Comparison of ENCODE assay signal across 8 mouse cellular contexts in genomic region chr4:123663688-123663965, GRCm38 (mm10). TPM values are rescaled to one million over a fixed set of nuclear protein-coding genes. Genes with fewer than 3 reads are reported as not detected.
DNase-seq lines count a peak whose midpoint lies in the region; ATAC-seq and TF ChIP-seq lines count a peak whose summit lies in the region.

No protein-coding gene starts in this region.

- no peaks in the 10 kb centered on the region for H3K36me3 ChIP-seq in heart, embryonic 12.5 days
- no peaks in the 10 kb centered on the region for H3K36me3 ChIP-seq in liver, adult 2 months (ENCODE audit: control insufficient read depth, insufficient read depth, low read length)
- no peaks in the 10 kb centered on the region for H3K36me3 ChIP-seq in neural tube, embryonic 13.5 days

- H3K27ac ChIP-seq in heart, embryonic 12.5 days (ENCODE audit: poor library complexity, severe bottlenecking) = peak overlapping the region; percentile 99
- H3K27ac ChIP-seq in liver, adult 2 months (replicated peaks; ENCODE audit: insufficient read depth, low read depth, low read length) = peak overlapping the region; percentile 36
- peak overlapping the region; percentile 99 for H3K27ac ChIP-seq in neural tube, embryonic 13.5 days (replicated peaks)

- no peak for TF ChIP-seq POLR2A in liver, adult 2 months (IDR thresholded peaks at IDR 0.05; ENCODE audit: extremely low read depth, insufficient read depth, low read length)

- WGBS in heart, embryonic 12.5 days = under 1% methylated on average over 12 of the region's 12 CpGs
- WGBS in liver, adult 2 months = 2% methylated on average over 12 of the region's 12 CpGs
- under 1% methylated on average over 12 of the region's 12 CpGs for WGBS in neural tube, embryonic 13.5 days

- peak overlapping the region; percentile 96 for H3K9ac ChIP-seq in heart, embryonic 12.5 days
- peak overlapping the region; percentile 100 for H3K9ac ChIP-seq in liver, adult 2 months (ENCODE audit: low read depth, low read length)
- peak overlapping the region; percentile 99 for H3K9ac ChIP-seq in neural tube, embryonic 13.5 days

- no peak for TF ChIP-seq CTCF in liver, adult 2 months (IDR thresholded peaks at IDR 0.05; ENCODE audit: low read depth, low read length)

- peaks cover 41% of the 10 kb centered on the region for H3K4me1 ChIP-seq in heart, embryonic 12.5 days (replicated peaks)
- H3K4me1 ChIP-seq in liver, adult 2 months (ENCODE audit: control insufficient read depth, insufficient read depth, low read length) = peaks cover 10% of the 10 kb centered on the region
- peaks cover 59% of the 10 kb centered on the region for H3K4me1 ChIP-seq in neural tube, embryonic 13.5 days (replicated peaks)

- intact Hi-C loops in heart, postnatal 25 days (cut with DNase I) = loop anchor here (1.0 to 10.0 kb wide), 2 partner anchors 30 to 199 kb away; no protein-coding TSS in a partner anchor
- intact Hi-C loops in heart, postnatal 36 days (cut with DNase I) = loop anchor here (5.0 kb wide), 1 partner anchor 251 kb away; no protein-coding TSS in a partner anchor

- H3K9me3 ChIP-seq in heart, embryonic 12.5 days (replicated peaks) = no peaks in the 10 kb centered on the region
- H3K9me3 ChIP-seq in neural tube, embryonic 13.5 days = no peaks in the 10 kb centered on the region

- peak overlapping the region; percentile 96 for H3K4me2 ChIP-seq in heart, embryonic 12.5 days
- peak overlapping the region; percentile 87 for H3K4me2 ChIP-seq in neural tube, embryonic 13.5 days

- H3K27me3 ChIP-seq in heart, embryonic 12.5 days (replicated peaks) = no peaks in the 10 kb centered on the region
- no peaks in the 10 kb centered on the region for H3K27me3 ChIP-seq in liver, adult 2 months (ENCODE audit: control insufficient read depth, insufficient read depth, low read length)
- no peaks in the 10 kb centered on the region for H3K27me3 ChIP-seq in neural tube, embryonic 13.5 days

- DNase-seq in heart, postnatal 25 days (ENCODE audit: low spot score) = no peak
- DNase-seq in adrenal gland, postnatal 10 days = peak; percentile 48
- DNase-seq in heart, postnatal 36 days = peak; percentile 28 to 35
- DNase-seq in liver, adult 2 months (ENCODE audit: extremely low read depth, low read depth, low spot score) = peak; percentile 60
- no peak for DNase-seq in right cerebral cortex, postnatal 4 days

- H3K4me3 ChIP-seq in heart, embryonic 12.5 days = peak overlapping the region; percentile 89
- H3K4me3 ChIP-seq in liver, adult 2 months (ENCODE audit: insufficient read depth, low read depth, low read length) = peak overlapping the region; percentile 95
- peak overlapping the region; percentile 94 for H3K4me3 ChIP-seq in neural tube, embryonic 13.5 days

- peaks cover 21% of the 10 kb centered on the region for H3K79me2 ChIP-seq in liver, adult 2 months (ENCODE audit: control insufficient read depth, insufficient read depth, low read length)

- ATAC-seq in heart, embryonic 12.5 days (ENCODE audit: insufficient number of reproducible peaks, low FRiP score) = no peak
- no peak for ATAC-seq in neural tube, embryonic 13.5 days (ENCODE audit: low read depth)
- ATAC-seq in activated CD4-positive, CD25-positive, alpha-beta regulatory T cell, adult 4 months = no peak

RNA-seq across cellular contexts. Expression of gene Macf1, which starts 20.5 kb away (rescaled TPM):
- polyA plus RNA-seq in heart, embryonic 12.5 days (2016; fragmentation: Nextera tagmentation; extraction: Ambion mirVana) = 69.9 and 79.4 TPM in 2 replicates
- total RNA-seq in heart, postnatal 25 days (2021) = 100 to 1,000 TPM; 230 to 254 TPM
- total RNA-seq in adrenal gland, postnatal 10 days (2021) = 100 to 1,000 TPM; 170 to 248 TPM
- total RNA-seq in heart, postnatal 36 days (2021) = 100 to 1,000 TPM; 228 to 240 TPM
- 66.4 and 70.7 TPM in 2 replicates for total RNA-seq in liver, adult 2 months (2014; rRNA removed)
- 14.0 and 16.6 TPM in 2 replicates for polyA plus RNA-seq in liver, adult 2 months (2012; rRNA removed)
- 57.7 and 59.3 TPM in 2 replicates for polyA plus RNA-seq in neural tube, embryonic 13.5 days (2015; fragmentation: Nextera tagmentation; extraction: Ambion mirVana)
- polyA plus RNA-seq in activated CD4-positive, CD25-positive, alpha-beta regulatory T cell, adult 4 months (2017; shearing (Covaris generic)) = 100 to 1,000 TPM; 141 to 142 TPM

RNA-seq across cellular contexts. Expression of gene Ndufs5, which starts 54.4 kb away (rescaled TPM):
- 484 and 498 TPM in 2 replicates for polyA plus RNA-seq in heart, embryonic 12.5 days (2016; fragmentation: Nextera tagmentation; extraction: Ambion mirVana)
- 100 to 1,000 TPM; 460 to 471 TPM for total RNA-seq in heart, postnatal 25 days (2021)
- 100 to 1,000 TPM; 371 to 393 TPM for total RNA-seq in adrenal gland, postnatal 10 days (2021)
- 100 to 1,000 TPM; 432 to 469 TPM for total RNA-seq in heart, postnatal 36 days (2021)
- 135 and 170 TPM in 2 replicates for total RNA-seq in liver, adult 2 months (2014; rRNA removed)
- polyA plus RNA-seq in liver, adult 2 months (2012; rRNA removed) = 41.1 and 84.0 TPM in 2 replicates
- 469 and 474 TPM in 2 replicates for polyA plus RNA-seq in neural tube, embryonic 13.5 days (2015; fragmentation: Nextera tagmentation; extraction: Ambion mirVana)
- 100 to 1,000 TPM; 148 to 159 TPM for polyA plus RNA-seq in activated CD4-positive, CD25-positive, alpha-beta regulatory T cell, adult 4 months (2017; shearing (Covaris generic))

Comparison
In these comparisons a context has a peak if more than half of its experiments do, and no peak if none do; other contexts are left out.
1. DNase-seq: peak in adrenal gland, postnatal 10 days (single experiment), heart, postnatal 36 days (2 of 2) and liver, adult 2 months (single experiment); none in heart, postnatal 25 days (single experiment) and right cerebral cortex, postnatal 4 days (single experiment).
2. H3K27ac ChIP-seq: peak in every context shown above with its lines; median percentile 99 in heart, embryonic 12.5 days; 99 in neural tube, embryonic 13.5 days; 36 in liver, adult 2 months.
3. Peak in every context shown above with its lines, with median percentiles within 50 percentile points of each other: H3K4me3 ChIP-seq and H3K9ac ChIP-seq.